In genomic region chr9:50433525-50433924, GRCm38 (mm10) we compare ENCODE assay signal across 26 mouse cellular contexts.
"Had no signal": no experiment of that assay in that cellular context is flagged by ENCODE, and none has a peak within 500 bp of the region (broad histone marks: within the 10 kb centered on the region; RNA-seq: fewer than 3 reads in every experiment).

No protein-coding gene starts in this region.

- H3K9me3 ChIP-seq: embryonic facial prominence, embryonic 10.5 days; embryonic facial prominence, embryonic 12.5 days; embryonic facial prominence, embryonic 13.5 days; embryonic facial prominence, embryonic 15.5 days; forebrain, embryonic 10.5 days; forebrain, embryonic 12.5 days; forebrain, embryonic 13.5 days; forebrain, embryonic 15.5 days had no signal

- H3K36me3 ChIP-seq: embryonic facial prominence, embryonic 10.5 days; embryonic facial prominence, embryonic 12.5 days; embryonic facial prominence, embryonic 13.5 days; embryonic facial prominence, embryonic 15.5 days; forebrain, embryonic 10.5 days; forebrain, embryonic 12.5 days; forebrain, embryonic 15.5 days had no signal

- DNase-seq: cerebellum, adult 2 months; cerebellum, adult 8-10 months; cerebellum, adult 9-10 months; cerebellum, adult 9-11 months; cerebellum, postnatal 14 days; cerebellum, postnatal 25 days; cerebellum, postnatal 36 days; embryo, embryonic 11 days; forebrain, postnatal 0 days; gastrocnemius, adult 2 months; gastrocnemius, postnatal 10 days; gastrocnemius, postnatal 14 days; gastrocnemius, postnatal 25 days; gastrocnemius, postnatal 36 days; heart, adult 18-20 months had no signal

- H3K27ac ChIP-seq: embryonic facial prominence, embryonic 10.5 days; embryonic facial prominence, embryonic 12.5 days; embryonic facial prominence, embryonic 13.5 days; embryonic facial prominence, embryonic 15.5 days; forebrain, embryonic 10.5 days; forebrain, embryonic 12.5 days; forebrain, embryonic 13.5 days; forebrain, embryonic 15.5 days; gastrocnemius, adult 2 months had no signal

- H3K4me3 ChIP-seq: embryonic facial prominence, embryonic 10.5 days; embryonic facial prominence, embryonic 12.5 days; embryonic facial prominence, embryonic 13.5 days; embryonic facial prominence, embryonic 15.5 days; erythroblast, embryonic 14.5 days; forebrain, embryonic 10.5 days; forebrain, embryonic 12.5 days; forebrain, embryonic 13.5 days; forebrain, embryonic 15.5 days; gastrocnemius, adult 2 months had no signal

- H3K4me1 ChIP-seq: embryonic facial prominence, embryonic 12.5 days had no signal

- ATAC-seq: forebrain, embryonic 13.5 days; forebrain, embryonic 14.5 days; forebrain, embryonic 15.5 days; forebrain, embryonic 16.5 days; forebrain, postnatal 0 days had no signal

- H3K4me2 ChIP-seq: embryonic facial prominence, embryonic 12.5 days; embryonic facial prominence, embryonic 13.5 days; embryonic facial prominence, embryonic 15.5 days; forebrain, embryonic 12.5 days; forebrain, embryonic 13.5 days; forebrain, embryonic 15.5 days had no signal

- H3K9ac ChIP-seq: embryonic facial prominence, embryonic 12.5 days; embryonic facial prominence, embryonic 13.5 days; embryonic facial prominence, embryonic 15.5 days; forebrain, embryonic 12.5 days; forebrain, embryonic 13.5 days; forebrain, embryonic 15.5 days; forebrain, postnatal 0 days had no signal

- H3K27me3 ChIP-seq: embryonic facial prominence, embryonic 15.5 days; forebrain, embryonic 12.5 days; forebrain, embryonic 13.5 days; forebrain, embryonic 15.5 days had no signal
